Mouse (Mus musculus): Measurements from ENCODE around the gene Nrxn2.

Gene Nrxn2

DNA sequence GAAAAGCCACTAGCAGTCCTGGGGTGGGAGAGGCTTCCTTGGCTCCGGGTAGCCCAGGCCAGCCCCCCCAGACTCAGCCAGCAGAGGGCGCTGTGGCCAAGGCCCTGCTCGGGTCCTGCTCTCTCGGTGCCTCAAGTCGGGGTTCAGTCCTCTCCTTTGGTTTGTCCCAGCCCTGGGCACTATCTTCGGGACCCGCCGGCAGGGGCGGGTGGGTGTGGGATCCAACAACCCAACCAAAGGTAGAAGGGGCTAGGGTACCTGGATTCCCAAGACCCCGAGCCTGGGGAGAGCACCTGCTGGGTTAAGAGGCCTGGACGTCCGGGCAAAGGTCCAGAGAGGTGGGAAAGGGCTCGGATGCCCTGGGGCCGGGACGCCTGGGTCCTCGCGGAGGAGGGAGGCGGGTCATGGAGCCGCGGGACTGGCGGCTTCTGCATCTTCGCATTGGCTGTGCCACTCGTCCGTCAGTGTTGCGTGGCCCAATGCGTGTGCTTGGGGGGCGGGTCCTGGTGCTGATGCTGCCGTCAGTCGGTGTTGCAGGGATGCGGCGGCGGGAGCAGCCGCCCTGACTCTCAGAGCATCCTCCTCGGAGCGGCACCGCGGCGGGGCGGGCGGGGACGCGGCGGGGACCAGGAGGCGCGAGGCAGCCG lies at the start of gene Nrxn2:
Gene Nrxn2 (plus strand): TSS at position 499 of the 647 bp plus-strand sequence.
- peak; percentile 96 for DNase-seq (ENCODE audit: low spot score)

DNA sequence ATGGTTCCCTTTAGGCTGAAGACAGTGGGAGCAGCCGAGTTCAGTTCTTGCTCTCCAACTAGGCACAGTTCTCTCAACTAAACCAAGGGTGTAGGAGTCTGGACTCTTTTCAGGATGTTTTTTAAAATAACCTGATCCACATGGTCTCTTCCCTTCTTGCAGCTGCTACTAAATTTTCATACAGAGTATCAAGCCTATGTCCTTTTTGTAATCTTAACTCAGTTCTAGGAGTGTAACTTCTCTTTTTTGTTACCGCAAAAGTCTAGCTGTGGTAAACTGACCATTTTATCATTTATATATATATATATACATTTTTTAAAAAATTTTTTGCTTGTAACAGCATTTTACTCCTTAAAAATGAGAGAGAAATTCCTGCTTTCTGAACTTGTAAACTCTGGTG lies 48.4 kb upstream of the Nrxn2 start:
- no peak for DNase-seq (ENCODE audit: low spot score)

DNA sequence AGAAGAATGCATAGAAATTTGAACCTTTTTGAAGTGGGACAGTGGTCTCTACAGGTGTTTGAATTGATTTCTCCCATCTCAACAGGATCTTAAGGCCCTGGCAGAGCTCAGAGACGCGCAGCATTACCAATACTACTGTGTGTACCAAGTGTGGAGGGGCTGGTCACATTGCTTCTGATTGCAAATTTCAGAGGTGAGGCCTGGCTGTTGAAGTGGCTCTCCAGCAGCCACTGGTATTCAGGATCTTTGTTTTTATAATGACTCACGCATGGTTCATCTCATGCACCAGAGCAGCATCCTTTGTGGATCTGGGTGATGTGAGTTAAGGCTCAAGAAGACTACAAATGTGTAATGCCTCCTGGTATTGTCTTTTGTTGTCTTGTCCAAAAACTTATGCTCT lies 46.1 kb upstream of the Nrxn2 start:
- DNase-seq (ENCODE audit: low spot score), result no peak

DNA sequence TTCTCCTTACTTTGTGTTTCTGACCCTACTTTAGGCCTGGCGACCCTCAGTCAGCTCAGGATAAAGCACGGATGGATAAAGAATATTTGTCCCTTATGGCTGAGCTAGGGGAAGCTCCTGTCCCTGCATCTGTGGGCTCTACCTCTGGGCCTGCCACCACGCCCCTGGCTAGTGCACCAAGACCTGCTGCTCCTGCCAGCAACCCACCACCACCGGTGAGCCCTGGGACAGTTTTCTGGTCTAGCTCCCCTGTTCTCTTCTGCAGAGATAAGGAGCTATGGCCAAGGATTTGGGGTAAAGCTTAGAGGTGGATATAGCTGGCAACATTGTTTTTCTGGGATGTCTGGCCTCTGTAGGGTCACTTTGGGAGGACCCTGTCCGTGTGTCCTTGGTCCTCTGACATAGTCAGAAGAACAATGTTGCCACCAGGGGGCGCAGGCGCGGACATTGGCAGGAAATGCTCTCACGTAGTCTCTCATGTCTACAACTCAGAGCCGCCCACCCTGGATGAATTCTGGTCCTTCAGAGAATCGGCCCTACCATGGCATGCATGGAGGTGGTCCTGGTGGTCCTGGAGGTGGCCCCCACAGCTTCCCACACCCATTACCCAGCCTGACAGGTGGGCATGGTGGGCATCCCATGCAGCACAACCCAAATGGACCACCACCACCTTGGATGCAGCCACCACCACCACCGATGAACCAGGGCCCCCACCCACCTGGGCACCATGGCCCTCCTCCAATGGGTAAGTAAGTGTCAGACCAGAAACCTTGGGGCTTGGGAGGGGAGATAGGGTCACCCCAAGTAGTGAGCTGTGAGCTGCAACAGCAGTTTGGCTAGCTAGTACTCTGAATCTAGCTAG lies 44.8 kb upstream of the Nrxn2 start:
- DNase-seq (ENCODE audit: low spot score), result peak; percentile 86

DNA sequence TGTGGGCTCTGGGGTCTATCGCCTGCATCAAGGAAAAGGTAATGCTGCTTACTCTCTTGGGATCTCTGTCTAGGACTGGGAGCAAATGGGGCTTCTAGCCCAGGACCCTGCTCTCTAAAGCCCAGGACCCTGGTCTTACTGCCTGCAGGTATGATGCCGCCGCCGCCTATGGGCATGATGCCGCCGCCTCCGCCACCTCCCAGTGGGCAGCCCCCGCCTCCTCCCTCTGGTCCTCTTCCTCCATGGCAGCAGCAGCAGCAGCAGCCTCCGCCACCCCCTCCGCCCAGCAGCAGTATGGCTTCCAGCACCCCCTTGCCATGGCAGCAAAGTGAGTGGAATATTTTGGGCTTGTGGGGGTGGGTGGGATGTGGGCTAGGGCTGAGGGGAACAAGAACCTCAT lies 44.0 kb upstream of the Nrxn2 start:
- no peak for DNase-seq (ENCODE audit: low spot score)

DNA sequence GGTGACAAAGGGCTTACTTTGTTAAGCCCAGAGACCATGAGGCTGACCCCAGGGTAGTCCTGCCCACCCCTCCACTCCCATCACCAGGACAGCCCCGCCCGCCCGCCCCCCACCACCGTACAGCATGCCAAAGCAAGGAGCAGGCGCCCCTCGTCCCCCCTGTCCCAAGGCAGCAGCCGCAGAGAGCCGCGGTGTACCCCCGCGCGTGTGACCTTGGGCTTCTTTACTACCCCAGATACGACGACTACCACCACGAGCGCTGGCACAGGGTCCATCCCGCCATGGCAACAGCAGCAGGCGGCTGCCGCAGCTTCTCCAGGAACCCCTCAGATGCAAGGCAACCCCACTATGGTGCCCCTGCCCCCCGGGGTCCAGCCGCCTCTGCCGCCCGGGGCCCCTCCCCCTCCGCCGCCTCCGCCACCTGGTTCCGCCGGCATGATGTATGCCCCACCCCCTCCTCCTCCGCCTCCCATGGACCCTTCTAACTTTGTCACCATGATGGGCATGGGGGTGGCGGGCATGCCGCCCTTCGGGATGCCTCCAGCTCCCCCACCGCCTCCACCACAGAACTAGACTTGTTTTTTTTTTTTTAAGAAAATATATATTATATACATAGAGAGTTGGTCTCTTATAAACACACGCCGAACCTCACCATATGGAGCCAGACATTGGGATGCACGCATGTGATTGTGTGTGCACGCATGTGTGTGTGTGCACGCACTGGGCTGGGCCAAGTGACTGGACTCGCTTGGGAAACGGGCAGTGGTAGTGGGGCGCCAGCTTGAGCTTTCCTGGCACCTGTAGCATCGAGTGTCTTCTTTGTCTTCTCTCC lies 42.9 kb upstream of the Nrxn2 start:
- no peak for DNase-seq (ENCODE audit: low spot score)

DNA sequence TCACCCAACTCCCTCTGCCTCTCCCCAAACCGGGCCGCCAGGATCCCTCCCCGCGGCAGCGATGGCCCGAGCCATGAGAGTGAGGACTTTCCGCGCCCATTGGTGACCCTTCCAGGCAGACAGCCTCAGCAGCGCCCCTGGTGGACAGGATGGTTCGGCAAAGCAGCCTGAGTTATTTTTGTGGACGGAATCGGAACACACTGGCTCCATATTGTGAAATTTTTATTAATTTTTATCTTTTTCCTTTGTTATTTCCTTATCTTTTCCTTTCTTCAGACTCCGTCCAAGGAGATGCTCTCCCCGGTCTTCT lies 42.3 kb upstream of the Nrxn2 start:
- peak; percentile 64 for DNase-seq (ENCODE audit: low spot score)

DNA sequence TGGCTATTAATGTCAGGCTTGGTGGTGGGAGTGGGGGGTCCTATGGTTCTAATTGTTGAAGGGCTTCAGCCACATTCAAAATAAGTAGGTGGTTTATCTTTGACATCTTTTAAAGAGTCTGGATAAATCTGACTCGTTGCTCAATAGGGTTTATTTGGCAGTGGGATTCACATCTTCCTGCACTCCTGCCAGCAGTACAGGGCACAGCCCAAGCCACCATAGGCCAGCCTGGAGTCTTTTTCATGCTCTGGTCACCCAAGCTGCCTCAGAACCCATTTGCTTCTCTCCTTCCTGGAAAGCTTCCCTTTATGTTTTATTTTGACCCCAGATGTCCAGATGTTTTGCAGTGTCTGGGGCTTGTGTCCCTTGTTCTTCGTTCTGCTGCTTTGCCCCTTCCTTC lies 41.9 kb upstream of the Nrxn2 start:
- no peak for DNase-seq (ENCODE audit: low spot score)

DNA sequence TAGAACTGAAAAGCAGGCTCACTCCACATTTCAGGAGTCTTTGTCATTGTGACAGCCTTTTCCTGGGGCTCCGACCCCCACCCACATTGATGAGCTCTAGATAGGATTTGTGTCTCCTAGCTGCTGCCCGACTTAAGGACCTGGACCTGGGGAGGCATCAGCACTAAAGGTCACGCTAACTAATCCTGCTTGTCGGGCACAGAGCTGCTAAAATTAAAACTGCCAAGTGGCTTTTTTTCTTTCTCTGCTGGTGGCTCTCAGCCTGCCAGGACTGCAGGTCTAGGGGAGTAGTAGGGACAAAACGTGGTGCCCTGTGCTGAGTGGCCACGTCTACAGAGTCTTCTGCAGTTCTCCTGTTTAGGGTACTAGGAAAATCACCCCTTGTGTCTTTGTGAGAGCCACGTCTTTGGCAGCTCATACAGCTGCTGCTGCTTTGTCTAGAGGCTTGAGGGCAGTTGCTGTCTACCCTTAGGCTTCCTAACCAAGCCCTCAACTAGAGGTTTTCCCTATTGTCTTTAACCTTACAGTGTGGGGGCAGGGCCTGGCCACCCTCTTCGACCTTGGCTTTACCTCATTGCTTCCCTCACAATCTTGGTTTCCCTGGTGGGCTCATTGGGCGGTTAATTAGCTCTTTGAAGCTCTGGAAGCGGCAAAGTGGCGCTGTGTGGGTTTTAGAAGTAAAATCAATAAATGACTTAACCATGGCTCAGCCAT lies 41.0 kb upstream of the Nrxn2 start:
- DNase-seq (ENCODE audit: low spot score), result no peak

DNA sequence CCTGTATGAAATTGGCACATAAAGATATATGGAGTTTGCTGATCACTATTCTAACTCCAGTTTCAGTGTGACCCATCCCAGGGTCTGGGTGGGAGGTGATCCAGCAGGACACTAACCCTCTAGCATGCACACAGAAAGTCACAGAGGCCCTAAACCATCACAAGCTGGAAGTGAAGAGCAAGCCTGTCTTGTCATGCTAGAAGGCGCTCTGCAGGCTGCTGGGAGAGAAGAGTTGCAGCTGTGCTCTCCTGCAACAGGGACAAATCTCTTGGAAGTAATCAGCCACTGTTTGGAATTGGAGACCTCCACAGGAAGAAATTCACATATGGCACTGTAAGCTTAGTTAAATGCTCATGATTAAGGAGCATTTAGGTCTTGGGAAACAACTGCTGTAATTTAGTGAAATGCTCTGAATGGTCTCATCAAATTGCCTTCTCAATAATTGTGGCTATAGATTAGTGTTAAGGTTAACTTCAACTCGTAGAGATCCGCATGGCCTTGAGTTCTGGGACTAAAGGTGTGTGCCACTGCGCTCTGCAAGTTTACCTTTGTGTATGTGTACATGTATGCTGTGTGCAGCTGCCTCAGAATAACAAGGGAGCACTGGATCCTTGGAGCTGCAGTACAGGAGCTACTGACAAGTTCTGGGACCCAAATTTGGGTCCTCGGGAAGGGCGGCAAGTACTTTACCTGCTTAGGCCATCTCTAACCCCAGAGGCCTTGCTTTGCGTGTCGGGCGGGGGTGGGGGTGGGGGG lies 37.9 kb upstream of the Nrxn2 start:
- DNase-seq (ENCODE audit: low spot score), result no peak

DNA sequence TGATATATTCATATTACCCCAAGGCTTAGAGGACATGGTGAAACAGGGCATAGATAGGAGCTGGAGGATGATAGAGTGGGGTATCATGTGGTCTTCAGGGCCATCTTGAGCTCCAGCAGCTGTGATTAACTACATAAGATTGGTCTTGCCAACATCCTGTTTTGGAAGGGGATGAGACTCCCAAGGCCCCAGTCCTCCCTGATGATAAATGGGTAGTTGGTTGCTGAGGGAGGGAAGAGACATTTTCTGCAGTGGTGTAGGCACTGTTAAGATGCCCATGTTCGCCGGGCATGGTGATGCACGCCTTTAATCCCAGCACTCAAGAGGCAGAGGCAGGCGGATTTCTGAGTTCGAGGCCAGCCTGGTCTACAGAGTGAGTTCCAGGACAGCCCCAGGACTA lies 37.3 kb upstream of the Nrxn2 start:
- DNase-seq (ENCODE audit: low spot score), result no peak

DNA sequence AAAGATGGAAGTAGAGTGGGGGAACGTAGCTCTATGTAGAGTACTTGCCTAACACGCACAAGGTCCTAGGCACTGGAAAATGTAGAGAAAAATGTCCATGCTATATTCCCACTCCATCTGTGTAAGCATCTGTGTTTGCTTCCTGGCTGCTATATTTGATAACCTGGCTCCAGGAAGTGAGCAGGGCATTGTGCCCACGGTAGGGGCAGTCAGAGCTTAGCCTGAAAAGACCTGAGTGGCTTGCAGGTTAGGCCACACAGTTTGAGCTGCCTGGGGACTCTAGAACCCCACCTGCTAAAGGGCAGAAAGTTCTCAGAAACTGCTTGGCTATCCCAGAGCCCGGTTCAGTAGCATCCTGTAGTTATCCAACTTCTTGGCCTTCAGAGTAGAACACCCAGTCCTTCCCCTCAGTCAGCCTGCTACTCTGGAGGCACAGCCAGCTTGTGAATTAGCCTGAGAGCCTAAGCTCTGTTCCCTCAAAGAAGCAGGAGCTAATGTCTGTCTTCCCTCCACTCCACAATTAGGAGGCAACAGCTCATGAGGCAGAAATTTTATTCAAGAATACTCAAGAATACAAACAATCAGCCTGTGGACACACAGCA lies 36.1 kb upstream of the Nrxn2 start:
- DNase-seq (ENCODE audit: low spot score), result no peak

DNA sequence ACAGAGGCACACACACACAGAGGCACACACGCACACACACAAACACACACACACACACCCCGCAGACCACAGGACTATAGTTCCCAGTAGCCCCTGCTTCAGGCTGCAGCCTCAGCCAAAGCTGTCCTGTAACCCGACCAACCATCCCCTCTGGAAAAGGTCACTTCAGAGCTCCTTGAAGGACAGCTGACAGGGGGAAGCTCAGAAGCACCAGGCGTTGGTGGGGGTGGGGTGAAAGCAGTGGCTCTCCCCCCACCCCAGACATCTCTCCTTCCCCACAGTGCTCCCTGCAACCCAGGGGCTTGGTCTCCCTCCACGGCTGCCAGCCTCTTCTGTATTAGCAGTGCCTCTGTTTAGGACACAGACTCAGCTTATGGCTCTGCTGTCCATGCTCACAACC lies 35.1 kb upstream of the Nrxn2 start:
- DNase-seq (ENCODE audit: low spot score), result no peak

DNA sequence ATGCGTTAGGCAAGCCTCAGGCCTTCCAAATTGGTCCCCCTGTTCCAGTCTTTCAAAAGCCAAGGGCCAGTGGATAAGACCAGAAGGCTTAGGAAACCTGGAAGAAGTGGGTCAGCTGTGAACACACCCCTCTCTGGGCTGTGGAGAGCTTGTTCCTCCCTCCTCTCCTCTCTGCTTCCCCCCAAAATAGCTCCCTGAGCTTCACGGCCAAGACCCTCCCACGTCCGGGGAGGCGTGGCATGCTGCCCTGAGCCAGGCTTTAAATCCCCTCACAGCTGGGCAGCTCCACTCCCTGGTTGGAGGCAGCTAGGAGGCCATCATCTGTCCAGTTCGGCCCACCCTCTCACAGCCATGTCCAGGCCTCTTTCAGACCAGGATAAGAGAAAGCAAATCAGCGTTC lies 34.4 kb upstream of the Nrxn2 start, which contains the start of gene Pygm:
Gene Pygm (plus strand): TSS at position 272 of the 400 bp plus-strand sequence.
- DNase-seq (ENCODE audit: low spot score), result peak; percentile 67

DNA sequence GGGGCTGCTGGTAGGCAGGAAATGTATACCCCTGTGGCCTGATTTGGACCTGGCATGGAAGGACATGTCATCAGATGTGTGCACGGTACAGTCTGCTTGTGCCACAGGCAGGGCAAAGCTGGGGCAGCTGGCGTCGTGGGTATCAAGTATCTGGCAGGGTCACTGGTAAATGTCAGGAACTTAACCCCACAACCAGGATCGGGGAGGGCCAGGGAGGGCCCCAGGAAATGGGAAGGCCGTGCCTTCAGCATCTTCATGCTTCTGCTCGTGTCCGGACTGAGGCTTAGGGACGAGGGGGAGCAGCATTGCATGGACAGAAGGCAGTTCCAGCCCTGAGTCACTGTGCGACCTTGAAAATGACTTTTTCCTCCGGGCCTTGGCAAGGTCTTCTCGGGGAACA lies 33.6 kb upstream of the Nrxn2 start:
- no peak for DNase-seq (ENCODE audit: low spot score)

DNA sequence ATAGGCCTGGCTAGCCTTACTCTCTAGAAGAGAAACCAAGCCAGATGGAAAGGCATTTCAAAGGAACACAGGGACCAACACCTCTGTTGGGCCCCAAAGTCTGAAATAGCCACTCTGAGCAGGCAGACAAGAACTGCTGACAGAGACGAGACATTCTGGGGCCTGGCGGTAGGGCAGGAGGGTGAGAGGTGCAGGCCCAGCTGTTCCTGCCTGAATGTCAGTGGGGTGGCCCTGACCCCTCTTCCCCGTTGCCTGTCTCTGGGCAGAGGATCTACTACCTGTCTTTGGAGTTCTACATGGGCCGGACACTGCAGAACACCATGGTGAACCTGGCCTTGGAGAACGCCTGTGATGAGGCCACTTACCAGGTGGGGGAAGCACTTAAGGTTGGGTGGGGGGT lies 33.1 kb upstream of the Nrxn2 start:
- no peak for DNase-seq (ENCODE audit: low spot score)

DNA sequence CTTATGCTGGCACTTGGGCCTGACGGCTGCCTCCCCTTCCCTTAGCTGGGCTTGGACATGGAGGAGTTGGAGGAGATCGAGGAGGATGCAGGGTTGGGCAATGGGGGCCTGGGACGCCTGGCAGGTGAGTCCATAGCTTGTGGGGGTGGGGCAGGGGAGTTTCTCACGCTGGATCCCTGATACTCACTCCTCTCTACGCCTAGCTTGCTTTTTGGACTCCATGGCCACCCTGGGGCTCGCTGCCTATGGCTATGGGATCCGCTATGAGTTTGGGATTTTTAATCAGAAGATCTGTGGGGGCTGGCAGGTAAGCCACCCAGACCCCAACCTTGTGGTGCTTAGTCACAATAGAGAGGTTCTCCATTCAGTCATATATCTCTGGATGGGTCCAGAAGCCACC lies 32.7 kb upstream of the Nrxn2 start:
- no peak for DNase-seq (ENCODE audit: low spot score)

DNA sequence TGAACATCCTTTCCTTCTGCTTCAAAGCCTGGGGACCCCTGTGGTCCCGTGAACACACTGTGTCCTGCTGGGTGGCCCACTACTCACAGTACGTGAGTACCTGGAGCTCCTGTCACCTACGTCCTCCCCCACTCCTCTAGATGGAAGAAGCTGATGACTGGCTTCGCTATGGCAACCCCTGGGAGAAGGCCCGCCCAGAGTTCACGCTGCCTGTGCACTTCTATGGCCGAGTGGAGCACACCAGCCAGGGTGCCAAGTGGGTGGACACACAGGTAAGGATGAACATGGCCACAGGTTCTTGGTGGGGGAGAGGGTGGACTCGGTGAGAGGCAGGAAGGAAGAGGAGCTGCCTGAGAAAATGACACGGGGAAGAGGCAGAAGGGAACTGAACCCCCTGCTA lies 32.3 kb upstream of the Nrxn2 start:
- DNase-seq (ENCODE audit: low spot score), result no peak

DNA sequence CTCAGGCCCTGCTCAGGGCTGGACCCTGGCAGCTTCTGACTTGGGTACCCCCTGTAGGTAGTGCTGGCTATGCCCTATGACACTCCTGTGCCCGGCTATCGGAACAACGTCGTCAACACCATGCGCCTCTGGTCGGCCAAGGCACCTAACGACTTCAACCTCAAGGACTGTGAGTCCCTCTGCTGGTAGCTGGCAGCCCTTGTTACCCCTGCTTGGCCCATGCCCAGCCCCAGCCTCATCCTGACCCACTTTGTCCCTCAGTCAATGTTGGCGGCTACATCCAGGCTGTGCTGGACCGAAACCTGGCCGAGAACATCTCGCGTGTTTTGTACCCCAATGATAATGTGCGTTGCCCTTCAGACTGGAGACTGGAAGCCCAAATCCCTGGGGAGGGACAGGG lies 30.5 kb upstream of the Nrxn2 start:
- no peak for DNase-seq (ENCODE audit: low spot score)

DNA sequence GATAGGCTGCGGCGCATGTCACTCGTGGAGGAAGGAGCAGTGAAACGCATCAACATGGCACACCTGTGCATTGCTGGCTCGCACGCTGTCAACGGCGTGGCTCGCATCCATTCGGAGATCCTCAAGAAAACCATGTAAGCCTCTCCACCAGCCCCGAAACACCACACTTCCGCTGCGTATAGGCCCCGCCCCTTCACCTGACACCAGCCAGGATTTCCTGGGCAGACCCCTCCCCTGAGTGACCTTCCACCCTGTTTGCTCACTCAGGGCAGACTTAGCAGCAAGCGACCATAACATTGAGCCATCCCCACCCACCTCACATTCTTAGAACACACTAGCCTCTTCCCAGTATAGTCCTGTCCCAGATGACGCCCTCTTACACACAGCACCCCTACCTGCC lies 28.7 kb upstream of the Nrxn2 start:
- DNase-seq (ENCODE audit: low spot score), result peak; percentile 71

DNA sequence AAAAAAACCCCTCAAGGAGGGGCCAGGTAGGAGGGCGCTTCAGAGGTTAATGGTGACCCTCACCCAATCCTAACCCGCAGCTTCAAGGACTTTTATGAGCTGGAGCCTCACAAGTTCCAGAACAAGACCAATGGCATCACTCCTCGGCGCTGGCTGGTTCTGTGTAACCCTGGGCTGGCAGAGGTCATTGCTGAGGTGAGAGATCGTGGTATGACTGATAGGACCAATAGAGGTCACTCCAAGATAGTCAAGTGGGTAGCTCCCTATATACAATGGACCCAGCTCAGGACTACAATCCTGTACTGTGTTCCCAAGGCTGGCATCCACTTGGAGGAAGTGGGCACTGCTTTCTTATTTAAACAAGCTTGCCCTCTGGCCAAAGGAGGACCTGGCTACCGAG lies 28.3 kb upstream of the Nrxn2 start:
- DNase-seq (ENCODE audit: low spot score), result no peak

All from embryo, embryonic 10 days (tissue).